Mouse (Mus musculus) MEL (cell line): Measurements from ENCODE around the gene Bcorl1.

ENCODE experiments used
- CTCF ChIP-seq, 3 experiments: IDR thresholded peaks in 2 of 3; conservative IDR thresholded peaks in 1 of 3; 2 replicates each; pipeline ENCODE4 v1.5.1; 2011 to 2012; ENCODE audit warnings: low read length in 3 of 3, low read depth in 2 of 3, mild to moderate bottlenecking in 2 of 3, improper control_type of control experiment in 1 of 3, inconsistent platforms in 1 of 3, mixed read lengths in 1 of 3, moderate library complexity in 1 of 3; ENCODE audit not compliant: control insufficient read depth in 1 of 3, insufficient read depth in 1 of 3, poor library complexity in 1 of 3, severe bottlenecking in 1 of 3
- KAT2A ChIP-seq: conservative IDR thresholded peaks from 2 replicates; pipeline ENCODE4 v1.6.1; 2012; ENCODE audit warnings: low read depth, low read length, improper control_type of control experiment, inconsistent platforms
- MAX ChIP-seq: IDR thresholded peaks from 2 replicates; pipeline ENCODE4 v1.6.1; 2011; ENCODE audit warnings: low read length, improper control_type of control experiment
- MYB ChIP-seq: IDR thresholded peaks from 2 replicates; pipeline ENCODE4 v1.6.1; 2011; ENCODE audit warnings: mild to moderate bottlenecking, low read depth, low read length, improper control_type of control experiment
- POLR2AphosphoS2 ChIP-seq: IDR thresholded peaks from 2 replicates; pipeline ENCODE4 v1.6.1; 2011; ENCODE audit warnings: low read length, improper control_type of control experiment
- TAL1 ChIP-seq: IDR thresholded peaks from 2 replicates; pipeline ENCODE4 v1.6.1; 2012; ENCODE audit warnings: mild to moderate bottlenecking, inconsistent platforms, low read length, moderate library complexity, mixed read lengths
- UBTF ChIP-seq: IDR thresholded peaks from 2 replicates; pipeline ENCODE4 v1.6.1; 2012; ENCODE audit warnings: low read depth, mild to moderate bottlenecking, inconsistent platforms, low read length, improper control_type of control experiment, moderate library complexity, borderline replicate concordance; ENCODE audit not compliant: insufficient read depth
- ZMIZ1 ChIP-seq: IDR thresholded peaks from 2 replicates; pipeline ENCODE4 v1.6.1; 2012; ENCODE audit warnings: low read depth, mild to moderate bottlenecking, inconsistent platforms, low read length, improper control_type of control experiment, moderate library complexity

- TF ChIP-seq KAT2A (no peak), POLR2AphosphoS2 (no peak), ZMIZ1 (no peak), MAX (no peak), MYB (no peak), TAL1 (no peak), CTCF (IDR thresholded peaks at IDR 0.05 in 2 of 3, conservative IDR thresholded peaks at IDR 0.05 in 1 of 3; ENCODE audit: control insufficient read depth in 1 of 3, insufficient read depth in 1 of 3, low read depth in 2 of 3, low read length in 3 of 3, poor library complexity in 1 of 3, severe bottlenecking in 1 of 3) (no peak), UBTF (no peak)
These were observed 64.0 kb downstream of the Bcorl1 start for GRCm38 (mm10) chrX:48405141-48405540.
